Mouse (Mus musculus): ENCODE results near the gene Plcg1. TPM values are rescaled to one million over a fixed set of nuclear protein-coding genes. Genes with fewer than 3 reads are reported as not detected.

Plcg1 gene
- polyA plus RNA-seq (2016; fragmentation: Nextera tagmentation; extraction: Ambion mirVana) = 91.7 and 98.9 TPM in 2 replicates

DNA sequence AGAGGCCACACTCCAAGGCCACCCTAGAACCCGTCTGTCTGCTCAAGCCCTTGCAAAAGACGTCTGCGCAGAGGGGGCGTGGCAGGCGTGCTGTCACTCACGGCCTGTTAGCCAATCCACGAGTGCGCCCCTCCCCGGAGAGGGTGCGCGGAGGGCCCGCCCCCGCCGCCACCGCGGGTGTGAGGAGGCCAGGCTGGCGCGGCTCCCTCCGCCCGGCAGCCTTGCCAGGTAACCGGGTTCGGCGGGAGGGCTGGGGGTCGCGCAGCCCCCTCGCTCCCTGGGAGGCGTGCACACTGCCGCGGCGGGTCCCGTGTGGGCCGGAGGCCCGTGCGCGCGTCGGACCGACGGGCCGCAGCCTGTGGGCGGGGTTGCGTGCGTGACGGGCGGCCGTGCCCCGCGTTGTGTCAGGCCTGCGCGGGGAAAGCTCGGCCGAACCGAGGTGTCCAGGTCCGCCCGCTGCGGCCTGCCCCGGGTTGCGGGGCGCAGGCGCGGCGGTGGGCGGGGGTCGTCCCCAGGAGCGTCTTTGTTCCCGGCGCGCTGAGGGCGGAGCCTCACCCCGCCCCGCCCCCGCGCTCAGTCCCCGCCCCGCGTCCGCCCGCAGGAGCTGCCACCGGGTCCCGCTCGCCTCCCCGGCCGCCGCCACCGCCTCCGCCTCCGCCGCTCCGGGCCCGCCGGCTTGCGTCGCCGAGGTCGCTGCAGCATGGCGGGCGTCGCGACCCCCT lies at the start of gene Plcg1:
Plcg1 (plus strand) TSS at position 184 of the 722 bp plus-strand sequence.
- ATAC-seq (ENCODE audit: low FRiP score, low read depth) = peak; percentile 96
- Histone ChIP-seq H3K9me3 (no peaks in the 10 kb centered on the region), H3K27ac (peak within 1 kb of the TSS; percentile 97), H3K36me3 (peaks cover 22% of the 10 kb centered on the region), H3K4me2 (replicated peaks) (peak within 1 kb of the TSS; percentile 93), H3K9ac (peak within 1 kb of the TSS; percentile 100), H3K27me3 (replicated peaks) (no peaks in the 10 kb centered on the region), H3K4me1 (peaks cover 42% of the 10 kb centered on the region), H3K4me3 (peak within 1 kb of the TSS; percentile 92)
- under 1% methylated on average over 98 of the region's 99 CpGs for WGBS

GRCm38 (mm10) chr2:160700271-160700670 lies 30.8 kb upstream of the Plcg1 start:
- no peak overlapping the region for H3K27ac ChIP-seq
- H3K9ac ChIP-seq = no peak overlapping the region
- peaks cover 43% of the 10 kb centered on the region for H3K36me3 ChIP-seq
- H3K27me3 ChIP-seq (replicated peaks) = no peaks in the 10 kb centered on the region
- H3K9me3 ChIP-seq = no peaks in the 10 kb centered on the region
- H3K4me3 ChIP-seq = no peak overlapping the region
- no peaks in the 10 kb centered on the region for H3K4me1 ChIP-seq
- ATAC-seq (ENCODE audit: low FRiP score, low read depth) = no peak
- H3K4me2 ChIP-seq (replicated peaks) = no peak overlapping the region
- WGBS = 86% methylated on average over 5 of the region's 5 CpGs

DNA sequence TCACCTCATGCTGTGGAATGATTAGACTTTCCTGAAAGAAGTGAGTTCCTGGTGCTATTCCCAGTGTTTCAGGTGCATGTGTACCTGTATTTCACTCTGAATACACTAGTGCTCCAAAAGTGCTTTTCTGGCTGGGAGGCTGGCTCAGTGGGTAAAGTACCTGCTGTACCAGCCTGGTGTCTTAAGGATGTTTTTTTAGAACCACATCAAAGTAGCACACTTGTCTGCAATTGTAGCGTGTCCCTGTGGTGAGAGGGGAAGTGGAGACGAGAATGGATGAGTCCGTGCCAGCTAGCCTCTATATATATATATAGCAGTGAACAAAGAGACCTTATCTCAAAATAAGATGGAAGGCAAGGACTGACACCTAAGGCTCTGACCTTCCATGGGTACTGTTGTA lies 29.5 kb upstream of the Plcg1 start:
- H3K4me1 ChIP-seq = no peaks in the 10 kb centered on the region
- H3K36me3 ChIP-seq = peaks cover 52% of the 10 kb centered on the region
- H3K4me3 ChIP-seq = no peak overlapping the region
- no peak for ATAC-seq (ENCODE audit: low FRiP score, low read depth)
- no peak overlapping the region for H3K4me2 ChIP-seq (replicated peaks)
- H3K9ac ChIP-seq = no peak overlapping the region
- no peaks in the 10 kb centered on the region for H3K9me3 ChIP-seq
- WGBS = 86% methylated on average over 3 of the region's 3 CpGs
- no peak overlapping the region for H3K27ac ChIP-seq
- no peaks in the 10 kb centered on the region for H3K27me3 ChIP-seq (replicated peaks)

DNA sequence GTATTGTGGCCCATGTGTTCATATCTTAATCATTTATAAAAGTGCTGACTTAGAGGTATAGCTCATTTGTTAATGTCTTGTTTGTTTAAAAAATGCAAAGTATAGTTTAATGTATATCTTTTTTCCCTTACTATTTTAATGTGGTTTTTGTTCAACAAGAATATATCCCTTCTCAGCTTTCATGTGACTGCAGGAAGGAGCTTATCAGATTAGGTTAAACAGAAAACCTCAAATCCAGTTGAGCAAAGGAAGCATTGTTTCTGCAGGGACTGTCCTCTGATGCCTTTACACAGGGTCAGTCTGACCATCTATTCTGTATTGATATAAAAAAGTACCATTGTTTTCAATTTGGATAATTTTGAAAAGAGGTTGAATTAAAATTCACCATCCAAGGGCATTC lies 28.3 kb upstream of the Plcg1 start:
- no peaks in the 10 kb centered on the region for H3K9me3 ChIP-seq
- no peaks in the 10 kb centered on the region for H3K4me1 ChIP-seq
- no peak for ATAC-seq (ENCODE audit: low FRiP score, low read depth)
- no peak overlapping the region for H3K27ac ChIP-seq
- peaks cover 57% of the 10 kb centered on the region for H3K36me3 ChIP-seq
- no peaks in the 10 kb centered on the region for H3K27me3 ChIP-seq (replicated peaks)
- H3K9ac ChIP-seq = no peak overlapping the region
- no peak overlapping the region for H3K4me2 ChIP-seq (replicated peaks)
- no peak overlapping the region for H3K4me3 ChIP-seq

GRCm38 (mm10) chr2:160707673-160708072 lies 23.4 kb upstream of the Plcg1 start:
- Histone ChIP-seq H3K27me3 (replicated peaks) (no peaks in the 10 kb centered on the region), H3K27ac (no peak overlapping the region), H3K4me1 (no peaks in the 10 kb centered on the region), H3K9ac (no peak overlapping the region), H3K4me3 (no peak overlapping the region), H3K4me2 (replicated peaks) (no peak overlapping the region), H3K36me3 (peaks cover 66% of the 10 kb centered on the region), H3K9me3 (no peaks in the 10 kb centered on the region)
- 91% methylated on average over 3 of the region's 3 CpGs for WGBS
- ATAC-seq (ENCODE audit: low FRiP score, low read depth) = no peak

- Histone ChIP-seq H3K27me3 (replicated peaks) (no peaks in the 10 kb centered on the region), H3K36me3 (peaks cover 89% of the 10 kb centered on the region), H3K4me1 (no peaks in the 10 kb centered on the region), H3K27ac (no peak overlapping the region), H3K4me2 (replicated peaks) (no peak overlapping the region), H3K9me3 (no peaks in the 10 kb centered on the region), H3K9ac (no peak overlapping the region), H3K4me3 (no peak overlapping the region)
- ATAC-seq (ENCODE audit: low FRiP score, low read depth) = no peak
- WGBS = 86% methylated on average over 4 of the region's 4 CpGs
These were observed 15.6 kb upstream of the Plcg1 start for GRCm38 (mm10) chr2:160715463-160716030.

DNA sequence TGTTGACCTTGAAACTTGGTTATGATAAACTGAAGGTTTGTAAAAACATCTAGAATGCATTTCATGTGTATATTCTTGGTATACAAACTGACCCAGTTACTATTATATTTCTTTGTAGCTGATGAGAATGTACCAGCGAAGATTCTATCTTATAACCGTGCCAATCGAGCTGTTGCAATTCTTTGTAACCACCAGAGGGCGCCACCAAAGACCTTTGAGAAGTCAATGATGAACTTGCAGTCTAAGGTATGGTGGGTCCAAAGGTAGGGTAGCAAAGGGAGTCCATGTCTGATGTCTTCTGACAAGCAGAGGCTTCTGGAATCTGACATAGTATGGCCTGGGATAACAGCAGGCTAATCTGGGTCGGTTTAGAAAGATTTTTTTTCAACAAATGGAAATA lies 13.8 kb upstream of the Plcg1 start:
- WGBS = 78% methylated on average over 5 of the region's 5 CpGs
- ATAC-seq (ENCODE audit: low FRiP score, low read depth) = no peak
- H3K9ac ChIP-seq = no peak overlapping the region
- H3K4me1 ChIP-seq = no peaks in the 10 kb centered on the region
- no peak overlapping the region for H3K4me2 ChIP-seq (replicated peaks)
- no peaks in the 10 kb centered on the region for H3K9me3 ChIP-seq
- H3K4me3 ChIP-seq = no peak overlapping the region
- peaks cover 88% of the 10 kb centered on the region for H3K36me3 ChIP-seq
- no peak overlapping the region for H3K27ac ChIP-seq
- no peaks in the 10 kb centered on the region for H3K27me3 ChIP-seq (replicated peaks)

DNA sequence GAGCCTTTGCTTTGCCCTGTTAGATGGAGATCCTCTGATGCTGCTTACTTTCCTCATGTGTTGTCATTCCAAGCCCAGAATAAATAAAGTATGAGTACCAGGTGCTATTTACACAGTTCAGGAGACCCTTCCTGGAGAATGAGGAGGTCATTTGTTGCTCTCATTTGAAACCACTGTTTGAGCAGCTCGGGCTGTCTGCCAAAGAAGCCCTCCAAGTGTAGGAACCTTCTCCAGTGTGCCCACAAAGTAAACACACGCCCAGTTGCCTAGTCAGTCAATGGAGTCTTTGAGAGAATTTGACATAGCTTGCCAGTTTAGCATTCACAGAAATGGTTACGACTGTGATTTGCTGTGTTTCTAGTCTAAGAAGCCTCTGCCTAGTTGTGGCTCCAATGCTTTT lies 12.3 kb upstream of the Plcg1 start:
- no peak overlapping the region for H3K4me3 ChIP-seq
- H3K9me3 ChIP-seq = no peaks in the 10 kb centered on the region
- no peak for ATAC-seq (ENCODE audit: low FRiP score, low read depth)
- no peak overlapping the region for H3K9ac ChIP-seq
- WGBS = 86% methylated on average over 3 of the region's 3 CpGs
- H3K36me3 ChIP-seq = peaks cover 90% of the 10 kb centered on the region
- no peaks in the 10 kb centered on the region for H3K27me3 ChIP-seq (replicated peaks)
- H3K4me1 ChIP-seq = no peaks in the 10 kb centered on the region
- no peak overlapping the region for H3K27ac ChIP-seq
- H3K4me2 ChIP-seq (replicated peaks) = no peak overlapping the region

DNA sequence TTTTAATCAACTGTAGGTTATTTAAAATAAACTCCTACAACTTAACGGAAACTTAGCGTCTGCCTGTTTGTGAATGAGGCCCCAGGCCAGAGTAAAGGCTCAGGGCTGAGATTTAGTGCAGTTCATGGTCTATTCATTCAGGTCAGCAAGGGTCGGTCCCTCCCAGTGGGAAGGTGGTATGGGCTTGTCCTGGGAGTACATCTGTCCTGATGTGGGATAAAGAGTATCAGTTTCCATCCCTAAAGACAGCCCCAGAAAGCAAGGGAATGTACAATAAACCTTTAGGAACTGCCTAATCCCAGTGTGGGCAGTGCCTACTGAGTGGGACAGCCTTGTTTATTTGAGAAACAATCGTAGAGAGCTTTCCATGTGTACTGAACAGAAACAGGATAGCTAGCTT lies 8.4 kb upstream of the Plcg1 start:
- ATAC-seq (ENCODE audit: low FRiP score, low read depth) = no peak
- Histone ChIP-seq H3K4me2 (replicated peaks) (no peak overlapping the region), H3K4me3 (no peak overlapping the region), H3K9me3 (no peaks in the 10 kb centered on the region), H3K4me1 (no peaks in the 10 kb centered on the region), H3K27ac (no peak overlapping the region), H3K27me3 (replicated peaks) (no peaks in the 10 kb centered on the region), H3K9ac (no peak overlapping the region), H3K36me3 (peaks cover 71% of the 10 kb centered on the region)
- 69% methylated on average over 4 of the region's 4 CpGs for WGBS

DNA sequence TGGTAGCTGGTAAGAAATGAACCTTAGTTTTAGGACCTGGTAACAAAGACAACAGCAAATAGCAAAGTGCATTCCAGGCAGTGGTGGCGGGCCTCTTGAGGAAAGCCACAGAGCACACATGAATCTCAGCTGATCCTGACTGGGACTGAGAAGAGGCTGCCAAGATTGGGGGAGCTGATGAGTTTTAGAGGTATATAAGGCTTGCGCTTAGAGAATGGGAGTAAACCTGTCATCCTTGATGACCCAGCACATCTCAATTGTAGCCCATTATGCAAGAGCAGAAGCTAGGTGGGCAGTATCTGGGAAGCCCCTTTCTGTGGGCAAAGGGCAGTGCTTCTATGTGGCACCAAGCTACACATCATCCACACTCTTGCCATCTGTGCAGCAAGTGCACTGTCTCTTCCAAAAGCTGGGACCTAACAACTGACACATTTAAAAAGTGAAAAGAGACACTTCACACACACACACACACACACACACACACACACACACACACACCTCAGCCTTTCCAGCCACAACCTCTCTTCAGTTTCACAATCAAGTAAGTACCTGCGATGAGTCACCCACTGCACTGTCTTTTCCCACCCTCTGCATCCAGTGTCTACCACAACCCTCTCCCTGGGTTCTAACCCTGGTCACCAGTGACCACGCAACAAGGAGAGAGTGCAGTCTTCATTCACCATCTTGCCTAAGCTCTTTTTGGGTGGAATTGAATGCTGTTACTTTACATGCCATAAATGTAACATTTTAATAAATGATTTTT lies 7.3 kb upstream of the Plcg1 start:
- Histone ChIP-seq H3K36me3 (peaks cover 61% of the 10 kb centered on the region), H3K4me1 (no peaks in the 10 kb centered on the region), H3K4me2 (replicated peaks) (no peak overlapping the region), H3K4me3 (no peak overlapping the region), H3K9me3 (no peaks in the 10 kb centered on the region), H3K9ac (no peak overlapping the region), H3K27me3 (replicated peaks) (no peaks in the 10 kb centered on the region), H3K27ac (no peak overlapping the region)
- no peak for ATAC-seq (ENCODE audit: low FRiP score, low read depth)
- WGBS = 94% methylated on average over 4 of the region's 4 CpGs

DNA sequence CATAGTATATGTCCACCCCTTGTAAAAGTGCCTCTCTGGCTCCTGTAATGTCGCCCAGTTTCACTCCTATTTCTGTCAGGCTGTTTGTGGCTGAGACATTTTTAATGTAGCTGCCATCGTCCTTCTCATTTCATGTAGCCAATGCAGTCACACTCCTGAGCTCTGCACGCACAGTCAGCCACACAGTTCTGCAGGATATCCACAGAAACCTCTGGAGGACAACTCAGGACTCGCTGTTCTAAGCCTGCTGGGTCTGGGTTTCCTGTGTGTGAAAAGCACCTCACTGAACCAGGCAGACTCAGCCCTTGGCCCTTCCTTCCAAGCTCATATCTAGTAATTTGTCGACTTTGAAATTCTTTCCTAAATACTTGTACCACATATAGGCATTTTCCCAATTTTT lies 6.6 kb upstream of the Plcg1 start:
- Histone ChIP-seq H3K4me2 (replicated peaks) (no peak overlapping the region), H3K9me3 (no peaks in the 10 kb centered on the region), H3K4me1 (no peaks in the 10 kb centered on the region), H3K27me3 (replicated peaks) (no peaks in the 10 kb centered on the region), H3K9ac (no peak overlapping the region), H3K4me3 (no peak overlapping the region), H3K36me3 (peaks cover 54% of the 10 kb centered on the region), H3K27ac (no peak overlapping the region)
- WGBS = 94% methylated on average over 5 of the region's 5 CpGs
- no peak for ATAC-seq (ENCODE audit: low FRiP score, low read depth)

GRCm38 (mm10) chr2:160725877-160726864 lies 4.9 kb upstream of the Plcg1 start:
- H3K27ac ChIP-seq = no peak overlapping the region
- 84% methylated on average over 6 of the region's 6 CpGs for WGBS

More at GRCm38 (mm10) chr2:160725877-160726864, 4.9 kb upstream of the Plcg1 start:
- no peaks in the 10 kb centered on the region for H3K27me3 ChIP-seq (replicated peaks)
- peaks cover 40% of the 10 kb centered on the region for H3K36me3 ChIP-seq
- H3K9ac ChIP-seq = no peak overlapping the region
- no peak overlapping the region for H3K4me2 ChIP-seq (replicated peaks)
- H3K4me3 ChIP-seq = no peak overlapping the region
- no peak for ATAC-seq (ENCODE audit: low FRiP score, low read depth)
- H3K9me3 ChIP-seq = no peaks in the 10 kb centered on the region
- H3K4me1 ChIP-seq = peaks cover 6% of the 10 kb centered on the region
